Mouse (Mus musculus) liver, embryonic 16.5 days (tissue): ENCODE measurements around the gene Mapk3. TPM values are rescaled to one million over a fixed set of nuclear protein-coding genes. Genes with fewer than 3 reads are reported as not detected.
A peak's percentile ranks its signal among the peaks of the same experiment; 100 is the strongest.
"Not testable (repeated sequence)": the region's sequence is repeated elsewhere in the genome, so short reads cannot be mapped to it uniquely, and the experiment has no call there.

Experiments used
- ATAC-seq: fragments of 200-750 bp; cut with Nextera tagmentation; 2 replicates; pipeline ENCODE4 v1.8.0; 2017; ENCODE audit warnings: low read depth, mild to moderate bottlenecking, moderate number of reproducible peaks, moderate library complexity
- H3K27ac ChIP-seq: fragments of 300-500 bp; sonication (generic); 2 replicates; pipeline ENCODE4 v1.5.1; 2014; ENCODE audit warnings: mild to moderate bottlenecking, low read length
- H3K27me3 ChIP-seq: fragments of 300-500 bp; sonication (generic); 2 replicates; pipeline ENCODE4 v1.6.1; 2014; ENCODE audit warnings: low read depth, low read length, mixed read lengths; ENCODE audit not compliant: control insufficient read depth, insufficient read depth
- H3K36me3 ChIP-seq: fragments of 300-500 bp; sonication (generic); 2 replicates; pipeline ENCODE4 v1.6.1; 2014; ENCODE audit warnings: mild to moderate bottlenecking; ENCODE audit not compliant: control insufficient read depth, insufficient read depth
- H3K4me1 ChIP-seq: fragments of 300-500 bp; sonication (generic); 2 replicates; pipeline ENCODE4 v1.6.1; 2014; ENCODE audit warnings: low read depth, low read length, mixed read lengths; ENCODE audit not compliant: control insufficient read depth
- H3K4me2 ChIP-seq: fragments of 300-500 bp; sonication (generic); 2 replicates; pipeline ENCODE4 v1.6.1; 2014; ENCODE audit warnings: low read depth, low read length, mixed read lengths
- H3K4me3 ChIP-seq: fragments of 300-500 bp; sonication (generic); 2 replicates; pipeline ENCODE4 v1.5.1; 2014; ENCODE audit warnings: low read depth, mild to moderate bottlenecking, low read length
- H3K9ac ChIP-seq: fragments of 300-500 bp; sonication (generic); 2 replicates; pipeline ENCODE4 v1.6.1; 2014; ENCODE audit warnings: low read depth, low read length
- H3K9me3 ChIP-seq: fragments of 300-500 bp; sonication (generic); replicated peaks from 2 replicates; pipeline ENCODE4 v1.6.1; 2016; ENCODE audit warnings: low read length; ENCODE audit not compliant: control insufficient read depth
- WGBS: fragments of 180-500 bp; shearing (Covaris S2); extraction: QIAGEN DNeasy Blood & Tissue Kit; methylation state at CpG from one replicate; pipeline ENCODE4 v1.1.7; 2014; ENCODE audit not compliant: insufficient replicate concordance; 5-methylcytosine and 5-hydroxymethylcytosine counted together
- polyA plus RNA-seq: library from polyadenylated mRNA; unstranded; fragments of >200 nt; fragmentation: Nextera tagmentation; extraction: Ambion mirVana; gene quantifications from 2 replicates; pipeline ENCODE4 v1.2.1, GENCODE M21; 2015

The Mapk3 gene
- polyA plus RNA-seq, 1 experiment from 2014 or later: 22.3 TPM

DNA sequence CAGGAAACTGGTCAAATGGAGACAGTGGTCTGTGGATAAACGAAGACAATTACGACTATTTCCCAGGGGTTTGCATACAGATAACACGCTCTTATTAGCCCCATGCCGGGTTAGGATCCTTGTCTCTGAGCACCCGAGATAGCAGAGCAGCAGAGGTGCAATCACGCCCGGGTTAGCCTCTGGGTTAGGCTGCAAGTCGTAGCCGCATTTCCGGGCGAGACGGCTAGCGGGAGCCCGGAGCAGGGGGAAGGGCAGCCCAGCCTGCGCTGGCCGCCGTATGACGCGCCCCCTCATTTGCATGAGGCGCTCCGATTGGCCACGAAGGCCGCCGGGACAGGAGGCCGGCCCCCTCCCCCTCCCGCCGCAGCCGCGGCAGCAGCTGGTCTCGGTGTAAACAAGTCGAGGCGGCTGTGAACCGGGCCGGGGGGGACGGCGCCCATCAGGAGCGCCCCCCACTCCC is 17.2 kb downstream of the Mapk3 start, which contains the start of gene Ypel3:
TSS of gene Ypel3 (plus strand) at position 358 of the 460 bp plus-strand sequence.
- Histone ChIP-seq H3K9ac (peak within 1 kb of the TSS; percentile 100), H3K4me3 (peak within 1 kb of the TSS; percentile 85), H3K4me2 (peak within 1 kb of the TSS; percentile 84), H3K27me3 (no peaks in the 10 kb centered on the region), H3K36me3 (peaks cover 10% of the 10 kb centered on the region), H3K4me1 (peaks cover 48% of the 10 kb centered on the region), H3K9me3 (no peaks in the 10 kb centered on the region), H3K27ac (peak within 1 kb of the TSS; percentile 94)
- peak; percentile 96 for ATAC-seq
- under 1% methylated on average over 35 of the region's 37 CpGs for WGBS

DNA sequence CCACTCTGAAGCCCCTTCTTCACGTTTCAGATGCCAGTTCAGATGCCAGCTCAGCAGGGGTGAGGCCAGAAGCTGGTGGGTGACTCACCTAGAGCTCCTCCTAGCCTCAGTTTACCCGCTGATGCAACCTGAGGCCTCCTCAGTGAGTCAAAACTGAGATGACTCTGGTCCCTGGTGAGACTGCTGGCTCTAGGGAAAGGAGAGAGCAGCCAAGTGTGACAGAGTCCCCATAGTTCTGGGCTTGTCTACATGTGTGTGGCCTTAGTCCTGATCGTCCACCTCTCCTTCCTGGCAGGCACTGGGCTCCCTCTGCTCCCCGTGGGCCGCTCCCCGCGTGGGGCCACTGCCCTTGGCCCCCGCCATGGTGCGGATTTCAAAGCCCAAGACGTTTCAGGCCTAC is 18.1 kb downstream of the Mapk3 start:
- no peak for ATAC-seq
- Histone ChIP-seq H3K9ac (peak overlapping the region; percentile 100), H3K36me3 (peaks cover 10% of the 10 kb centered on the region), H3K4me2 (peak overlapping the region; percentile 84), H3K9me3 (no peaks in the 10 kb centered on the region), H3K4me1 (peaks cover 48% of the 10 kb centered on the region), H3K27ac (peak overlapping the region; percentile 94), H3K4me3 (peak overlapping the region; percentile 85), H3K27me3 (no peaks in the 10 kb centered on the region)
- WGBS: 61% methylated on average over 10 of the region's 10 CpGs

DNA sequence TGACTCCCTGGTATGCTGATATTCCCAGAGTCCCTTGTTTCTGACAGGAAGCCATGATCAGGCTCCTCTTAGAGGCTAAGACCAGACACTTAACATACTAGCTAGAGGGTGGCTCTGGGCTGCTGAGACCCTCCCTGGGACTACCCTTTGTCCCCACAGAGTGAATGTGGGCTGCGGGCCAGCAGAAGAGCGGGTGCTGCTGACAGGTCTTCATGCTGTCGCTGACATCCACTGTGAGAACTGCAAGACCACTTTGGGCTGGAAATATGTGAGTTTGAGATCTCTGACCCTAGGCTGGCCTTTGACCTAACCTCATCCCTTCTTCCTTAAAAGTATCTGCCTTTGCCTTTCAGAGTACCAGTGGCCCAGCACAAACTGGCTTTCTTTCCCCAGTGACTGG is 18.7 kb downstream of the Mapk3 start:
- peak overlapping the region; percentile 100; the same call in 1 of the 2 replicates for H3K9ac ChIP-seq
- H3K36me3 ChIP-seq: peaks cover 10% of the 10 kb centered on the region
- H3K4me3 ChIP-seq: peak overlapping the region; percentile 85
- ATAC-seq: no peak
- 95% methylated on average over 3 of the region's 3 CpGs for WGBS
- H3K4me2 ChIP-seq: peak overlapping the region; percentile 84
- H3K4me1 ChIP-seq: peaks cover 48% of the 10 kb centered on the region
- H3K9me3 ChIP-seq: no peaks in the 10 kb centered on the region
- no peak overlapping the region for H3K27ac ChIP-seq
- H3K27me3 ChIP-seq: no peaks in the 10 kb centered on the region

DNA sequence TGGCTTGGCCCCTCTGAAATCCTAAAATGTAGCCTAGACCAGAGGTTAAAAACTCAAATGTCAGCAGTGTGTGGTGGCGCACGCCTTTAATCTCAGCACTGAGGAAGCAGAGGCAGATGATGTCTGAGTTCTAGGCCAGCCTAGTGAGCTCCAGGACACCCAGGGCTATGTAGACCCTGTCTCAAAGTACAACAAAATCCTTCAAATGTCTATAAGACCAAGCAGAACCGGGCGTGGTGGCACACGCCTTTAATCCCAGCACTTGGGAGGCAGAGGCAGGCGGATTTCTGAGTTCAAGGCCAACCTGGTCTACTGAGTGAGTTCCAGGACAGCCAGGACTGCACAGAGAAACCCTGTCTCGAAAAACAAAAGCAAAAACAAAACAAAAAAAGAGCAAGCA is 19.7 kb downstream of the Mapk3 start:
- not testable (repeated sequence) for H3K27me3 ChIP-seq, H3K9me3 ChIP-seq, H3K27ac ChIP-seq, H3K4me3 ChIP-seq, H3K4me2 ChIP-seq, H3K9ac ChIP-seq, ATAC-seq
- Histone ChIP-seq H3K4me1 (peaks cover 48% of the 10 kb centered on the region), H3K36me3 (peaks cover 13% of the 10 kb centered on the region)
- 81% methylated on average over 7 of the region's 7 CpGs for WGBS

DNA sequence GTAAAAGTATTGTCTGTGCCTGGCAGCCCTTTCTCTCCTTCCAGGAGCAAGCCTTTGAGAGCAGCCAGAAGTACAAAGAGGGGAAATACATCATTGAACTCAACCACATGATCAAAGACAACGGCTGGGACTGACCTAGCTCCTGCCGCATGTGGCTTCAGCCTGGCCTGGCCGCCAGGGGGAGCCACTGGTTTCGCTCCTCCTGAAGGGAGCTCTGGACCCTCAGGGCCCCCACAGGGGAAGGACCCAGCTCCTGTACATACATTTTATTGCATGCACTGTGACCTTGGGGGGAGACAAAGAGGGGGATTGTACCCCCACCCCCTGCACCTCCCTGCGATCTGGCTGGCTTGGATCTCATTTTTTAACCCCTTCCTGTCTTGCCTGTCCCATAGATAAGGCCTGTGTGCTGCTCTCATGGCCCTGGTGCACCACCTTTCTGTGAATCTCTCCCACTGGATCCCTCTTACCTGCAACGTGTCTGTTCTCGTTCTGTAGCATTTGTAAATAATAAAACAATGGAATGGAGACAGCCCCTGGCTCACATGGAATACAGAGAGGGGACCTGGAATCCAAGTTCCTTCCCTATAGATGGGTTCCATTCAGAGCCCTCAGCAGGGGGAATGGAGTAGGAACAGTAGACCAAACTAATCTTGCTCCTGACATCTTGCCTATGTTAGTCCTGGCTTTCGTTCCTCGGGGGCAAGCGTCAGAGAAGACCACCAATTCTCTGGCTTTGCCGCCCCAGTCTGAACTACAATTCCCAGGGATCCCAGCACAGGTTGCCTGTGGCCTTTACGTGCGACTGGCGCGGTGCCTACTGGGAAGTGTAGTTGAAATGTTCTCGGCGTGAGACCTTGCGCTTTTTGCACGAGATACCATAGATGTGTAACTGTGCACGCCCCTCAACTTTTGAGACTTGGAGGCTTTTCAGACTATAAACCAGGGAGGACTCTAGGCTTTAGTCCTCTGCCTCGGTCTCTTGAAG is 20.9 kb downstream of the Mapk3 start:
- Histone ChIP-seq H3K9ac (peak overlapping the region; percentile 50), H3K9me3 (no peaks in the 10 kb centered on the region), H3K36me3 (peaks cover 21% of the 10 kb centered on the region), H3K4me3 (peak overlapping the region; percentile 51), H3K4me1 (peaks cover 38% of the 10 kb centered on the region), H3K27me3 (no peaks in the 10 kb centered on the region), H3K4me2 (peak overlapping the region; percentile 72), H3K27ac (peak overlapping the region; percentile 6; the same call in 1 of the 2 replicates)
- WGBS: under 1% methylated on average over 21 of the region's 21 CpGs
- peak; percentile 33 for ATAC-seq

DNA sequence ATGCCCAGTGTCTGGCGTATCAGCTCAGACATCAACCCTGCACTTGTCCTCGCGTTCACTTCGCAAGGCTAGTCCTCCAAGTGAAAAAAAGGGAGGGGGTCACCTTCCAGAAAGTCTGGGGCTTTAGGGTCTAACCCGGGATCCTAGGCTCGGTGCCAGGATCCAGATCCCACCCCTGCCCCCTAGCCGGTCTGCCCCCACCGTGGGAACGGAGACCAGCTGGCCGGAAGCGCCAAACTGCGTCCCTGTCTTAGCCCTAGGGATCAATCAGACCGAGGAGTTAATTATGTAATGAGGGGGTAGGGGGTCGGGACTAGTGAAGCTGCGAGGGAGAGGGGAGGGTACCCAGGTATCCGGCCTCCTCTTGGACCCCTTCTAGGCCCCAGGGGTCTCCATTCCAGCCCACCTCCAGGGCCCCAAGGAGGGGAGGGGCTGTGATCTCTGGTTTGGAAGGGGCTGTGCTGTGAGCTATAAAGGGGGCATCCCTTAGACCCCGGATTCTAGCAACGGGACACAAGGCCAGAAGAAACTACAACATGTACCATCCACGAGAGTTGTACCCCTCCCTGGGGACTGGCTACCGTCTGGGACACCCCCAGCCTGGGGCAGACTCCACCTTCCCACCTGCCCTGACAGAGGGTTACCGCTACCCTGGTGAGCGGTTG is 21.7 kb downstream of the Mapk3 start, which contains the start of gene Tbx6:
TSS of gene Tbx6 (plus strand) at position 513 of the 665 bp plus-strand sequence.
- H3K9me3 ChIP-seq: no peaks in the 10 kb centered on the region
- peaks cover 28% of the 10 kb centered on the region for H3K36me3 ChIP-seq
- peaks cover 31% of the 10 kb centered on the region for H3K4me1 ChIP-seq
- H3K9ac ChIP-seq: peak within 1 kb of the TSS; percentile 50
- peak within 1 kb of the TSS; percentile 72 for H3K4me2 ChIP-seq
- no peak within 1 kb of the TSS for H3K27ac ChIP-seq
- ATAC-seq: no peak
- H3K27me3 ChIP-seq: no peaks in the 10 kb centered on the region
- H3K4me3 ChIP-seq: peak within 1 kb of the TSS; percentile 51
- WGBS: 19% methylated on average over 22 of the region's 22 CpGs

DNA sequence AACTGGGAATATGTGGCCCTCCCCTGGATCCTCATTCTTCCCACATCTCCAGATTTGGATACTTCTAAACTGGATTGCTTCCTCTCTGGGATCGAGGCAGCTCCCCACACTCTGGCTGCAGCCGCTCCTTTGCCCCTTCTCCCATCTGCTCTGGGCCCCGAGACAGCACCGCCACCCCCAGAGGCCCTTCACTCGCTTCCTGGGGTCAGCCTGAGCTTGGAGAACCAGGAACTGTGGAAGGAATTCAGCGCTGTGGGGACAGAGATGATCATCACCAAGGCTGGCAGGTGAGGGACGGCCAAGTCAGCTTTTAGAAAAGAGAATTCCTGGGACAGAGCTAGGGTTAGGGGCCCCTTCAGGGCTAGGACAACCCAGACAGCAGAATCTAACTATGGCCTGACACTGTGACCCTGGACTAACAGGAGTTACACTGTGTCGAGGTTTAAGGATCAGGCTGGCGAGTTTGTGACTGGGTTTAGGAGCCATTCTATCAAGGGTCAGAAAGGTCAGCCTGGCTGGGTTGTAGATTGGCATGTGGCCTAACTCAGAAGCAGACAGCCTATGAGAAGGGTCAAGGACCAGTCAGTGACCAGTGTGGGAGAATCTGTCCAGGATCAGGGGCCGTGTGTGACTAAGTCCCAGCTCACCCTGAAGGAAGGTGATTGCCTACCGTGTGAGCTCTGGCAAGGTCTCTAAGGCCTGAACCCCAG is 22.4 kb downstream of the Mapk3 start:
- peak; percentile 7; the same call in 1 of the 2 replicates for ATAC-seq
- Histone ChIP-seq H3K36me3 (peaks cover 35% of the 10 kb centered on the region), H3K9me3 (no peaks in the 10 kb centered on the region), H3K9ac (no peak overlapping the region), H3K4me1 (peaks cover 25% of the 10 kb centered on the region), H3K27me3 (no peaks in the 10 kb centered on the region), H3K4me2 (no peak overlapping the region), H3K4me3 (no peak overlapping the region), H3K27ac (no peak overlapping the region)
- WGBS: 58% methylated on average over 11 of the region's 11 CpGs

DNA sequence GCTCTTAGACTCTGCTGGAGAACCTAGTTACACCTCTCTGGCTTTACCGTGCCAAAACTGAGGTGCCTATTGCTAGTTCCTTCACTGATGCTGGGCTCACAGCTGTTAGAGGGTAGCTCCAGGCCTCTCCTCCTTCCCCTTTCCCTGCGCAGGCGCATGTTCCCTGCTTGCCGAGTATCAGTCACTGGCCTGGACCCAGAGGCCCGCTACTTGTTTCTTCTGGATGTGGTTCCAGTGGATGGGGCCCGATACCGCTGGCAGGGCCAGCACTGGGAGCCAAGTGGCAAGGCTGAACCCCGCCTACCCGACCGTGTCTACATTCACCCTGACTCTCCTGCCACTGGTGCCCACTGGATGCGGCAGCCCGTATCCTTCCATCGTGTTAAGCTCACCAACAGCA is 23.3 kb downstream of the Mapk3 start:
- Histone ChIP-seq H3K36me3 (peaks cover 44% of the 10 kb centered on the region), H3K4me2 (no peak overlapping the region), H3K9me3 (no peaks in the 10 kb centered on the region), H3K4me3 (no peak overlapping the region), H3K9ac (no peak overlapping the region), H3K4me1 (peaks cover 25% of the 10 kb centered on the region), H3K27ac (no peak overlapping the region), H3K27me3 (no peaks in the 10 kb centered on the region)
- ATAC-seq: no peak
- 74% methylated on average over 13 of the region's 13 CpGs for WGBS
